Mouse (Mus musculus) testis, adult 2 months (tissue): Measurements from ENCODE around the gene Erlin1.

Experiments used
- CTCF ChIP-seq: fragments of 200-500 bp; IDR thresholded peaks from 2 replicates; pipeline ENCODE4 v1.5.1; 2012; ENCODE audit warnings: low read depth, mild to moderate bottlenecking, inconsistent platforms, low read length, moderate library complexity; ENCODE audit not compliant: control insufficient read depth, insufficient read depth, insufficient replicate concordance
- POLR2A ChIP-seq: fragments of 200-500 bp; IDR thresholded peaks from 2 replicates; pipeline ENCODE4 v1.6.1; 2012; ENCODE audit warnings: low read depth, mild to moderate bottlenecking, inconsistent platforms, low read length, moderate library complexity; ENCODE audit not compliant: control insufficient read depth

- TF ChIP-seq CTCF (no peak), POLR2A (no peak)
Measured at GRCm38 (mm10) chr19:43992464-43992863, 77.1 kb downstream of the Erlin1 start.
